Mouse (Mus musculus): Measurements from ENCODE around the gene Sdhb.

Sdhb gene

DNA sequence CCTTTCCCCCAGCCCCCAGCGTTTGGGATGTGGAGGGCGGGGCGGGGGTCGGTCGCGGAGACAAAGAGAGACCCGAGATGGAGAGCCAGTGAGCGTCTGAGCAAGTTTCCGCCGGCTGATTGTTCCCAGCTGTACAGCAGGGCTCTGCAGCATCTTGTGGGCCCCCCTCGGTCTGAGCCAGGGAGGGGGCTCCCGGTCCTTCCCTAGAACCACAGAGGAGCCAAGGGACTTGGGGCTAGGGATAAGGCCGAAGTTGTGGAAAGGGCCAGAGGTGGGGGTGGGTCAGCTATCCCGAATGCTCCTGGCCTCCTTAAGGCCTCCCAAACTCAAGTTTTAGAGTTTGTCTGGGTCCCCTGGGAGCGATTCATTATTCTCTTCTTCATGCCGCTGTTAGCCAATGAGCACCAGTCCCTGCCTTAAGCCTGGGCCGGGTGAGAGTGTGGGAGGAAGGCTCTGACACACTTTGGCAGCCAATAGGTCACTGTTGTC, 50.0 kb downstream of the Sdhb start:
- no peak for DNase-seq (ENCODE audit: extremely low read depth, low read depth, low spot score)

DNA sequence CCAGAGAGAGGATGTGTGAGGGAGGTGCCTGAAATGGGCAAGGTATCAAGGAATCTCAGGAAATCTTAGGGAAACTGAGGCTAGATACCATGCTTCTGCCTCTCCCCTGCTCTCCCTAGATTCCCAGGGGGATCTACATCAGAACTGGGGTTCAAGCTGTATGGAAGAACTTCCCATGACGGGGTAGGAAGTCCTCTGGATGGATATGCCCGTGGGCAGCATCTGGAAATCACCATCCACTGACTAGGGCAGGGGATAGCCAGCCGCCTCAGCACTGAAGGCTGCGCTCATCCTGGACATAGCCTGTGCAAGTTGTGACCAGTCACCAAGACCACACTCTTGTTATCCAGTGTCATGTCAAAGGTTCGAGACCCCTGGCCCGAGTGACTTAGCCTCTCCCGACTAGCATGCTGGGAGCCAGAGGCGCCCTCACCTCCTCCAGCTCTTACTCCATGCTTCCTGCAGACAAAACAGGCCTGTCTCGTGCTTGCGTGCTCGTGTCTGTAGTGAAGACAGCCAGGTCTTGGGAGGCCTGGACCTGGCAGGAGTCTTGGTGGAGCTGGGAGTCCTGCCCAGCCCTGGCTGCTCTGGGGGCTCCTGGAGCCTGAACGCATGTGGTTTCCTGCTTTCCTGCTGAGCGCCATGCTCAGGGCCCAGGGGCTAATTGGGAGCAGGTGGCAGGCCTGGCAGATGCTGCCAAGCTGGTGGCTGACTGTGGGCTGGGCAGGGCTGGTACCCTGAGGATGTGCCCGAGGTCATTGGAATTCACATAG, 50.7 kb downstream of the Sdhb start:
- DNase-seq (ENCODE audit: extremely low read depth, low read depth, low spot score): no peak

DNA sequence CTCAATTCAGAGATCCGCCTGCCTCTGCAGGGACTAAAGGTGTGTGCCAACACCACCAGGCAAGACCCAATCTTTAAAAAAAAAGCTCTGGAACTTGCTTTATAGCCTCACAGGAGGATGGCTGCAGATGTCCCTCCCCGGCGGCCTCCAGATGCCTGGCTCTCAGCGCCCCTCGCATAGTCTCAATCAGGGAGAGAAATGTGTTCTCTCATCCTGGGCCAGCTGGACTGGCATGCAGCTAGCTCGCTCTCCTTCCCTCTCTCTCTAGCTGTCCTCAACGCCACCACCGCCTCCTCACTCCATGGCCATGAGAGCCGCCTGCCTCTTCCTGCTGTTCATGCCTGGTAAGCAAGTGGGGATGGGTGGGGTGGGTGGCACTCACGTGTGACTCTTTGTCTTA, 51.6 kb downstream of the Sdhb start:
- no peak for DNase-seq (ENCODE audit: extremely low read depth, low read depth, low spot score)

DNA sequence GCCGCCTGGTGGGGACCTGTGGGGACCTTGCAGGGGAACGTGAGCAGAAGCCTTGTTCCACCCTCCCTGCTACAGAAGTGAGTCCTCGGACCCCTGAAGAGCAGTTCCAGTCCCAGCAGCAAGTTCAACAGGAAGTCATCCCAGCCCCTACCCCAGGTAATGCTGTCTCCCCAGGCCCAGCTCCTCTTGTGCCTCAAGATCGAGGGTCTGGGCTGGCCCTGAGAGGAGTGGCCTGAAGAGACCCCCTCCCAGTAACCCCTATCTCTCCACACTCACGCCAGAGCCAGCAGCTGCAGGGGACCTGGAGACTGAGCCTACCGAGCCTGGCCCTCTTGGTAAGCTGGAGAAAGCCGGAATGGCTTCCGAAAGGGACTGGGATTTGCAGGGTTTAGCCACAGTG, 53.1 kb downstream of the Sdhb start:
- no peak for DNase-seq (ENCODE audit: extremely low read depth, low read depth, low spot score)

DNA sequence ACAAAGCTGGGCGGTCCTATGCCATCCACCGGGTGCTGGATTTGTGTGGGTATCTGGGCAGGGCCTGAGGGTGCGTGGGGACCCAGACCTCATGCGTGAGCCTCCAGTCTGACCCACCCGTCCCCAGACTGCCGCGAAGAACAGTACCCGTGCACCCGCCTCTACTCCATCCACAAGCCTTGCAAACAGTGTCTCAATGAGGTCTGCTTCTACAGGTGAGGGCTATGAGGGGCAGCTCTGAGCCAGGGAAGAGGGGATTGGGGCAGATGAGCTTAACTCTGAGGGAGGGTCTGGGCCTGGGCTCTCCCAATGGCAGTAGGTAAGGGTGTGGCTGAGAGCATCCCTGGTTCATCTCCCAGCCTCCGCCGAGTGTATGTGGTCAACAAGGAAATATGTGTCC, 53.9 kb downstream of the Sdhb start:
- DNase-seq (ENCODE audit: extremely low read depth, low read depth, low spot score): no peak

DNA sequence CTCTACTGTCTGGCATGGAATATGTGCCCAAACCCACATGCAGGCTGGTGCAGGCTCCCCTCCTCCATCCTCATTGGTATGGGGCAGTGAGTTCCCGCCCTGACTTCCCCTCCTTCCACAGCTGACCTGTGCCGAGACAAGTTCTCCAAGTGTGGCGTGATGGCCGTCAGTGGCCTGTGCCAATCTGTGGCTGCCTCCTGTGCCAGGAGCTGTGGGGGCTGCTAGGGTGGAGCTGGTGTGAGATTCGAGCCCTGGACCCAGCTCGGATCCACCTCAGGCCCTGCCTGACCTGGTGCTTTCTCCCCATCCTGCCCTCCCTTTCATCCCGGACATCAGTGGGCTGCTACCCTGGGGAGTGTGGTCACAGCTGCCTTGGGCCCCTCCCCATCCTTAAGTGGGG, 54.4 kb downstream of the Sdhb start:
- no peak for DNase-seq (ENCODE audit: extremely low read depth, low read depth, low spot score)

DNA sequence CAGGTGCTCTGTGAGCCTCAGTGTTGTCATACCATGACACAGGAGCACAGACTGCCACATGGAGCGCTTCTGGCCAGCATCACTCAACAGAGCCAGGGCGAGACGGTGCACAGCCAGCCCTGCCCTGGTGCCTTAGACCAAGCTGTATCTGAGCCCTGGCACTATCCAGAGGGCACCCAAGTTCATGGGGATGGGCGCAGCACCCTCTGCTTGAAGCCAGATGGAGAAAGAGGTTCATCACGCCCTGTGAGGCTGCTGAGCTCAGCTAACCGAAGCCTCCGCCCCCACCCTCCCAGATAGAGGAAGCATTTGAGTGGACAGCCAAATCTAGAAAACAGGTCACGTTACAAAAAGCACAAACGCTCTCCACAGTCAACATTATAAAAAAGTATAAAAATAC, 55.3 kb downstream of the Sdhb start:
- no peak for DNase-seq (ENCODE audit: extremely low read depth, low read depth, low spot score)

DNA sequence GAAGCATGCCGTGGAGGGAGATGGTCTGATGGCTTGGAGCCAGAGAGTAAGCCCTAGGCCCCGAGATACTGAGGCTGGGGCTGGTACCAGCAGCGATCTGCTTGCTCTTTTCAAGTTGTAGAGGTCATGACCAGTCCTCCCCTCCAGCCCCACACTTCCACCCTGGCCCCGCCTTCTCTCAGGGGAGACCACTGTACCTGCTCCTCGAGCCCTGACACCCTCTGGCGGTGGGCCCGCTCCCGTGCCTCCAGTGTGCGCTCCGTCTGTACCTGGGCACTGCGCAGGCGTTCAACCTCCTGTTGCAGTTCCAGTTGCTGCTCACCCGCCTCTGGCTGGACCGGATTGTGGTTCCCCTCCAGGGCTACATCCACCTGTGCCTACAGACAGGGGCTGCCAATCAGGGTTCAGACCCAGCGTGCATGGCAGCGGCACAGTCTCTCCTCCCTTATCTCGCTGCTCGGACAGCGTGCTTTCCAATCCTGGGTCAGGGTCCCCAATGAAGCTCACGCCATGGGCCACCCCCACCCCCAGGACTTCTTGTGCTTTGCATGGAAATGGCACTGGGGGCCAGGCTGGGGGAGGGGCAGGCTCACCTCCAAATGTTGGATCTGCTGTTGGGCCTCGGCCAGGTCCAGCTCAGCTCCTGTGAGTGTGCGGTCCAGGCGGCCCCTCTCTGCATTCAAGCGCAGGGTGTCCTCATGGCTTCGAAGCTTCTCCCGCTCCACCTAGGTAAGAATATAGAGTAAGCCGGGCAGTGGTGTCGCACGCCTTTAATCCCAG, 56.8 kb downstream of the Sdhb start:
- no peak for DNase-seq (ENCODE audit: extremely low read depth, low read depth, low spot score)

DNA sequence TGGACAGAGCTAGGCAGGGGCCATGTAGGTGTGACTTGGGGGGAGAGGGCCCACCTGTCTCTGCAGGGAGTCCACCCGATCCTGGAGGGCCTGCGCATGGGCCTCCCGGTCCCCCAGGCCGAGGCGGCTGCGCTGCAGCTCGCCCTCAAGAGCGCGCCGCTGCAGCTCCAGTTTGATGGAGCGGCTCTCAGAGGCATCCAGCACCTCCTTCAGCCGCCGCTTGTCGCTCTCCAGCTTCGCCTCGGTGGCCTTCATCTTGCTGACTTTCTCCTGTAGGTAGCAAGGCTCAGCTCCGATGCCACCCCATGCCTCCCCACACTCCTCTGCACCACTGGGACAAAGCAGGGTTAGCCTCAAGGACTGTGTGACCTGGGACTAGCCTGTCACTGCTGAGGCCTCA, 59.2 kb downstream of the Sdhb start:
- DNase-seq (ENCODE audit: extremely low read depth, low read depth, low spot score): no peak

DNA sequence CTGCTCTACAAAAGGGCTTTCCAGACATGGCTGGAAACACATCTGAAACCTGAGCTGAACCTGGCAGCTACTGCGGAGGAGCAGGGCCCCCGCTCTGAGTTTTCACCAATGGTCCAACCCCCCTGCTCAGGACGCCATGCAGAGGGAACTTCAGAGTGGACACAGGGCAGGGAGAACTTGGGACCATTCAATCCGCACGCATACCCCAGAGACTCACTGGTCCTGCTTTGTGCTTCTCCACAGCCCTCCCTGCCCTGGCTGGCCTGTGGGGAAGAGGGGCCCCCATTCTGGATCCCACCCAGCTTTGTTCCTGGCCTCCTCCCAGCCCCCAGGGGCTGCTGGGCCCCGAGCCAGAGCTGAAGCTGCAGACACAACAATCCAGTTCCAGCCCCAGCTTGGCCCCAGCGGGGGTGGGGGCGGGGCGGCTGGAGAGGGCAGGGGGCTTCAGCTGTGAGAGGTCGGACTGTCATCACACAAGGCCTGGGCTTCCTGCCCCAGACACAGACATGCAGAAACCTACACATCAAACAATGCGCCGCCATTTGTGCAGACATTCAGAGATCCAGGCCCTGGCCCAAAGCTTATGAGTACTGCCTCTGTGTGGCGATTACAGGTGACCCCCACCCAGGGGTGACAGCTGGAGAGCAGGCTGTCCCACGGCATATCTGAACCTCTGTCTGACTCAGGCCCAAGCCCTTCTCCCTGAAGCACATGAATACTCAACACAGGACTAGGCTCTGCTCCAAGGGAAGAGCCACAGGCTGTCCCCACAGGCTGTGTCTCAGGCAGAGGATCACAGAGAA, 60.0 kb downstream of the Sdhb start:
- no peak for DNase-seq (ENCODE audit: extremely low read depth, low read depth, low spot score)

DNA sequence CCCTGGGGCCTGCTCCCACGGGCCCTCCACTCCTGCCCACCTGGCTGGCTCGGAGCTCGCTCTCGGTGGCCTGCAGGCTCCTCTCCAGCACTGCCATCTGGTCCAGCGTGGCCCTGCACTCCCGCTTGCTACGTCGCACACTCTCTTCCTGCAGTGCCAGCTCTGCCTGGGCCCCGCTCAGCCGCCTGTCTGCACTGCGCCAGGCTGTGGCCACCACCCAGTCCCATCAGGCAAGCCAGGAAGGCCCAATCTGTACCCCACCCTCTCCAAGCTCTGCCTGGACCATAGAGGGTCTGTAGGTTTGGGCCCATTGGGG, 60.6 kb downstream of the Sdhb start:
- DNase-seq (ENCODE audit: extremely low read depth, low read depth, low spot score): no peak

DNA sequence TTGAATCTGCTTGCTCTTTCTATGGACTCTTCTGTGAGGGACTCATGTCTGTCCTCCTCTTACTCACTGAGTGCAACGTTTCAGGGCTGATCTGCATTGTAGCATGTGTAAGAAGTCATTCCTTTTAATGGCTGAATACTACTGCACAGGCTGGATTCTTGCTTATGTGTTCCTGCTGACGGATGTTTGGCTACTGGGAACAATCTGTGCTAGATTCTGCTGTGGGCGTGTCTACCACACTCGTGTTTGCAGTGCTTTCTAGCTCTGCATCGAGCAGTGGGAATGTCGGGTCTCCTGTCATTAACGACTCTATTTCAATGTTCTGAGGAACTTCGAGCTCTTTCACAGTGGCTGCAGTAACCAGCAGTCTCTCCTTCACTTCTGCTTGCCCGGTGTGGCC, 63.0 kb downstream of the Sdhb start:
- DNase-seq (ENCODE audit: extremely low read depth, low read depth, low spot score): no peak

DNA sequence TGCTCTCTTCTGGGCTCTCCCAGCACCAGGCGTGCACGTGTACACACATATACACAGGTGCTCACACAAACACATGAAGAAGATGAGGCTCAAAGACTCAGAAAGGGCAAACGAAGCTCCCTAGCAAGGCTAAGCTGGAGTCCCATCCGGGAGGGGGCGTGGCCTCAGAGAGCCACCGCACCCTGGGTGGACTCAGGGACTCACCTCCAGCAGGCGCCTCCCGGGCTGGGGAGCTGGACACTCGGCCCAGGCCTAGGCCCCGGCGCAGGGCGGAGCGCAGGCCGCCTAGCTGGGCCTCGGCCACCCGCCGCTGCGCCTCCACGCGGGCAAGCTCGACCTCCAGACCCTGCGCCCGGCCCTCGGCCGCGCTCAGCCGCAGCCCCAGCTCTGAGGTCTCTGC, 64.0 kb downstream of the Sdhb start:
- no peak for DNase-seq (ENCODE audit: extremely low read depth, low read depth, low spot score)

Measured in fat pad, adult 2 months (tissue).